Mouse (Mus musculus): ENCODE measurements around the gene Trib3.

DNA sequence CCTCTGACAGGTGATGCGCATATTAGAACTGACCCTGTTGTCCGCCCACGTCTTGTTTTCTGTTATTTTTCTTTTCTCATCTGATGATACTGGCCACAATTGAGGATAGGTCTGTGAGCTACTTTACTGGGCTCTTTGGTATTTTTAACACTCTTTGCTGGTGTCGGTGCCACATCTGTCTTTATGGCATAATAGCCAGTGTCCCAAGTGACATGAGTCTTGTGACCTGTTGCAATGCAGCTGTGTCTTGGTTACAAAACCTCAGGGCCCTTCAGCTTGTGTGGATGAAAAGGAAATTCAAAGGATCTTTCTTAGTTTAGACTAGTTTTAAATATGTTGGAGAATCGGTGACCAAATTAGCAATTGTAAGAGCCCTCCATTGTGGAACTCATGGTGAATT, 49.3 kb downstream of the Trib3 start:
- no peak for TF ChIP-seq CTCF (IDR thresholded peaks at IDR 0.05; ENCODE audit: insufficient read depth, low read depth, low read length)
- no peak for TF ChIP-seq POLR2A (IDR thresholded peaks at IDR 0.05; ENCODE audit: insufficient read depth, low read depth, low read length)
